Mouse (Mus musculus): Measurements from ENCODE around the gene Olfr1410. TPM values are rescaled to one million over a fixed set of nuclear protein-coding genes. Genes with fewer than 3 reads are reported as not detected.

Olfr1410 gene
- 0.07 TPM in 1 of 2 replicates, not detected in the other for total RNA-seq (2012; rRNA removed)
- polyA plus RNA-seq (2012; ENCODE audit: insufficient read depth in 1 of 2, insufficient read length in 2 of 2, low read depth in 1 of 2, low replicate concordance in 2 of 2, missing spikeins in 1 of 2): not detected

DNA sequence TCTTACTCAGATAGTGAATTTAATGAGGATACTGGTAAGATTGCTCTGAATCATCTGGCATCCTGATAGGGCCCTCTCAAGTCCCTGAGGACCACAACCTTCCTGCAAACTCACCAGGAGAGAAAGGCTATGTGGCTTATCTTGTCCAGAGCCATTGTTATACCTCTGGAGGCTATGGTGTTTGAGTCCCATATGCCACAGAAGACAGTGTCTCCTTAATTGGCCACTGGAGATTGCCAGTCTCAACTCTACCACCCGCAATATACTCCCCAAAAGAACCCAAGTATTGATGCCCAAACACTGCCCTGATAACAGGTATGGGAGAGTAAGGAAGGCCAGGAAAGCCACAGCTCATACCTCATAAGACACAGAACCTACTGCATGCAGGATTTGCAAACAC lies at the start of gene Olfr1410:
TSS of gene Olfr1410 (plus strand) at position 301 of the 400 bp plus-strand sequence.
- TF ChIP-seq ZKSCAN1 (IDR thresholded peaks at IDR 0.05; ENCODE audit: low read depth, low read length) (no peak), KAT2A (conservative IDR thresholded peaks at IDR 0.05; ENCODE audit: low read depth, low read length) (no peak), GABPA (IDR thresholded peaks at IDR 0.05; ENCODE audit: low read depth, low read length) (no peak), CHD1 (IDR thresholded peaks at IDR 0.05; ENCODE audit: low read depth, low read length) (no peak), ZMIZ1 (IDR thresholded peaks at IDR 0.05; ENCODE audit: low read depth, low read length) (no peak), ELF1 (IDR thresholded peaks at IDR 0.05; ENCODE audit: low read depth, low read length) (no peak), MXI1 (IDR thresholded peaks at IDR 0.05; ENCODE audit: low read depth, low read length) (no peak)
- H3K9me3 ChIP-seq (replicated peaks; ENCODE audit: insufficient read depth, low read length): no peaks in the 10 kb centered on the region
- no peaks in the 10 kb centered on the region for H3K79me2 ChIP-seq (ENCODE audit: control insufficient read depth, insufficient read depth, low read length, poor library complexity)
- H3K4me3 ChIP-seq (ENCODE audit: control insufficient read depth in 1 of 2, insufficient read depth in 1 of 2, low read depth in 2 of 2, low read length in 2 of 2): no peak within 1 kb of the TSS
- no peak for DNase-seq (ENCODE audit: low read depth, low spot score)
- H3K36me3 ChIP-seq (ENCODE audit: control insufficient read depth in 1 of 2, insufficient read depth in 2 of 2, low read length in 2 of 2): no peaks in the 10 kb centered on the region
- H3K27me3 ChIP-seq (ENCODE audit: control insufficient read depth in 1 of 2, insufficient read depth in 2 of 2, low read length in 2 of 2): peaks cover 4 to 5% of the 10 kb centered on the region in 2 experiments; a peak in 3 of 4 replicates
- no peak within 1 kb of the TSS for H3K9ac ChIP-seq (ENCODE audit: control insufficient read depth, low read depth, low read length, poor library complexity, severe bottlenecking)
- no peak within 1 kb of the TSS for H3K27ac ChIP-seq (ENCODE audit: control insufficient read depth, low read depth, low read length)
- no peaks in the 10 kb centered on the region for H3K4me1 ChIP-seq (ENCODE audit: control insufficient read depth in 1 of 2, insufficient read depth in 2 of 2, low read length in 2 of 2)

DNA sequence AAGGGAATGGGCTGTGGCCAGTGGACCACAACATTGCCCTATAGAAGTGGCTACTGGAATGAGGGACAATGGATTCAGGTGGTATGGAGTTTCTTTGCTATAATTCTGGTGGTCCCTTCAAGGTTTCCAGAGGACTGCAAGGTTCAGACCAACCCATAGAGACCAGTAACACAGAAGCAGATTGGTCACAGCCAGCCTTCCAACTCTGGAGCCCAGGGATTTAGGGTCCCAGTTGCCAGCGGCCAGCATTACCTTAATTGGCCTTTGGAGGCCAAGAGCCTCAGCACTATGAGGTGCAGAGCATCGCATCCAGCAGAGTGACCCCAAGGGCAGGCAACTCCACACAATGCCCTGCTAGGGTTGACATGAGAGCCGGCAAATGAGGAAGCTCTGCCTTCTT lies 34.6 kb upstream of the Olfr1410 start, which contains the start of gene Olfr1413:
TSS of gene Olfr1413 (plus strand) at position 301 of the 400 bp plus-strand sequence.
- H3K9ac ChIP-seq (ENCODE audit: control insufficient read depth, low read depth, low read length, poor library complexity, severe bottlenecking): no peak within 1 kb of the TSS
- H3K27me3 ChIP-seq (ENCODE audit: control insufficient read depth in 1 of 2, insufficient read depth in 2 of 2, low read length in 2 of 2): no peaks in the 10 kb centered on the region; a peak in 1 of 4 replicates
- H3K79me2 ChIP-seq (ENCODE audit: control insufficient read depth, insufficient read depth, low read length, poor library complexity): no peaks in the 10 kb centered on the region
- H3K27ac ChIP-seq (ENCODE audit: control insufficient read depth, low read depth, low read length): no peak within 1 kb of the TSS
- DNase-seq (ENCODE audit: low read depth, low spot score): no peak
- no peaks in the 10 kb centered on the region for H3K9me3 ChIP-seq (replicated peaks; ENCODE audit: insufficient read depth, low read length)
- no peak for TF ChIP-seq HCFC1 (IDR thresholded peaks at IDR 0.05; ENCODE audit: low read depth, low read length)
- no peak for TF ChIP-seq NELFE (IDR thresholded peaks at IDR 0.05; ENCODE audit: low read depth, low read length)
- no peak for TF ChIP-seq GABPA (IDR thresholded peaks at IDR 0.05; ENCODE audit: low read depth, low read length)
- no peak for TF ChIP-seq USF1 (IDR thresholded peaks at IDR 0.05; ENCODE audit: low read depth, low read length)
- TF ChIP-seq MYB (IDR thresholded peaks at IDR 0.05; ENCODE audit: low read depth, low read length): no peak
- no peak for TF ChIP-seq USF2 (IDR thresholded peaks at IDR 0.05; ENCODE audit: borderline replicate concordance in 1 of 2, insufficient read depth in 1 of 2, low read depth in 1 of 2, low read length in 2 of 2)
- no peak for TF ChIP-seq RCOR1 (IDR thresholded peaks at IDR 0.05; ENCODE audit: low read depth, low read length)
- no peak for TF ChIP-seq ZKSCAN1 (IDR thresholded peaks at IDR 0.05; ENCODE audit: low read depth, low read length)
- TF ChIP-seq SIN3A (IDR thresholded peaks at IDR 0.05; ENCODE audit: low read length): no peak
- TF ChIP-seq POLR2AphosphoS5 (IDR thresholded peaks at IDR 0.05; ENCODE audit: borderline replicate concordance, low read depth, low read length): no peak
- no peak for TF ChIP-seq ZC3H11A (IDR thresholded peaks at IDR 0.05; ENCODE audit: low read depth, low read length)
- TF ChIP-seq POLR2AphosphoS2 (IDR thresholded peaks at IDR 0.05; ENCODE audit: low read length): no peak
- TF ChIP-seq NRF1 (IDR thresholded peaks at IDR 0.05; ENCODE audit: insufficient read depth, low read depth, low read length, poor library complexity, severe bottlenecking): no peak
- H3K36me3 ChIP-seq (ENCODE audit: control insufficient read depth in 1 of 2, insufficient read depth in 2 of 2, low read length in 2 of 2): no peaks in the 10 kb centered on the region
- no peaks in the 10 kb centered on the region for H3K4me1 ChIP-seq (ENCODE audit: control insufficient read depth in 1 of 2, insufficient read depth in 2 of 2, low read length in 2 of 2)
- H3K4me3 ChIP-seq (ENCODE audit: control insufficient read depth in 1 of 2, insufficient read depth in 1 of 2, low read depth in 2 of 2, low read length in 2 of 2): no peak within 1 kb of the TSS
